Mouse (Mus musculus): ENCODE measurements around the gene Inpp4b.

Gene Inpp4b

GRCm38 (mm10) chr8:81342236-81342998 lies at the start of gene Inpp4b:
TSS of gene Inpp4b (plus strand) at chr8:81342556.
- peak; percentile 63 for DNase-seq

DNA sequence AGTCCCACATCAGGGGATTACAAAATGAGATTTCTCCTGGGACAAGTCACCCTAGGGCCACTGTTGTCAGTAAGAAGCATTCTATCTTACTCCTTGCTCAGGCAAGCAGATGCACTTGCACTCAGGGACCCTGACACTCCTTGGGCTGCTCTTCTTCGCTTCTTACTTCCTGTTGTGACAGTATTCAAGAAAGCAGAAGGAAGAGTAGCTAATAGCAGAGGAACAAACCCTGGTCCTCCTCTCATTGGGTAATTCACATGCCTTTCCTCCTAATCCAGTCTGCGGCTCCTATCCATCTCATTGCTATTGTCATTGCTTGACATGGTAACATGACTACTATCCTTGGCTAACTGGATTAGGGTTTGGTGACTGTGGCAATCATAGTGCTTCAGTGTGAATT lies 7.1 kb upstream of the Inpp4b start:
- DNase-seq, result no peak

- DNase-seq, result no peak
These were observed 1.2 kb upstream of the Inpp4b start for GRCm38 (mm10) chr8:81341191-81341590.

DNA sequence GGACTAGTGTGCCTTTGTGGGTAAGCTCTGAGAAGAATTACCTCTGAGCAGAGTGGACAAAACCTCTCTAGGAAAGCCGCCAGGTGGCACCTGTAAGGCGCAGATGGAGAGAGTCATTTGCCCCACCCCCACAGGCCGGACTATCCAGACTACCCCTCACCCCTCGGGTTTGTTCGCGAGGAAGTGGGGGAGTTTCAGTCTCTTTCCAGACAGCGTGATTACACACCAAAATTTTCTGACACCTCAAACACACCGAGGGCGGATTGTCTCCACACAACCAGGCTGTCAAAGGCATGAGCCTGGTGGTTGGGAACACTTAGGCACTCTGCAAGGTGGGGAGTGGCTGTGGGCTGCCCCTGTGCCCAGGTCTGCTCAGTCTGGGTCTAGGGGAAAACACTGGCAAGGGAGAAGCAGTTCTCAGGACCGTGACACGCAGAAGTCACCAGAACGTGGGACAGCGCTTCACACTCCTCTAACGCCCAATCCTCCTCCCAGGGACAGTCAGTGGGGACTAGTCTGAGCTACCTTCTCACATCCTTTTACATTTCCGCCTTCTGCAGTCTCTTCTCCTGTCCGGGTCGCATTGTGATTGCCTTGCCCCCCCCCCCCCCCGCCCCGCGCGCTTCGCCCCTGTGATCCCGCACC lies 643 bp upstream of the Inpp4b start:
- peak; percentile 76 for DNase-seq

- DNase-seq, result no peak
These were observed 595 bp downstream of the Inpp4b start for GRCm38 (mm10) chr8:81342999-81343302.

- no peak for DNase-seq
These were observed 2.9 kb downstream of the Inpp4b start for GRCm38 (mm10) chr8:81345170-81345697.

DNA sequence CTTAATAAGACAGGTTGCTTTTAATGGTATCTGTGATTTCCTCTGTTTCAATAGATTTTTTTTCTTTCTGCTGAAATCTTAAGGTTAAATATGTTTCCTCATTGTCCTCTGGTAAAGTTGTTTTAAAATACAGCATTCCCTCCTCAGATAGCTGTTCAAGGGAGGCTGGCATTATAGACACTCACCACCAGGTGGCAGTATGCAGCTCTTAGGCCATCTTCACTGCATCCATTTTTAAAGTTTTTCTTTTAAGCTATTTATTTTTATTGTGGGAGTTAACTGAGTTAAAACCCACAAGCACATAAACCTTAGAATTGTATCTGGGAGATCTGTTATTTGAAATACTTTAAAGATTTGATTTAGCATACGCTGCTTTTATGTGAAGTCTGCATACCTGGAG lies 7.1 kb downstream of the Inpp4b start:
- DNase-seq, result peak; percentile 26

DNA sequence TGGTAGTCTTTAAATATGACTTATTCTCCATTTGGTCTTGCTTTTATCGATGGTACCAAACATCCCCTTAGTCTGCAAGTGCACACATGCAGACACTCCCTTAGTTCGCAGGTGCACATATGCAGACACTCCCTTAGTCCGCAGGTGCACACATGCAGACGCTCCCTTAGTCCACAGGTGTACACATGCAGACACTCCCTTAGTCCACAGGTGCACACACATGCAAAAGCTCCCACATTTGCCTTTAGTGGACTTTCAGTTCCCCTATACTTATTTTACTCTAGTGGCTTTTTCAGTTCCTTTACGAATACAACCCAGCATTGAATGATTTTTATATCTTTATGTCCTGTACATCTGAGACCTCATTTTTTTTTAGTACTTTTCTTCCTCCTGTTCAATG lies 11.1 kb downstream of the Inpp4b start:
- DNase-seq, result no peak

DNA sequence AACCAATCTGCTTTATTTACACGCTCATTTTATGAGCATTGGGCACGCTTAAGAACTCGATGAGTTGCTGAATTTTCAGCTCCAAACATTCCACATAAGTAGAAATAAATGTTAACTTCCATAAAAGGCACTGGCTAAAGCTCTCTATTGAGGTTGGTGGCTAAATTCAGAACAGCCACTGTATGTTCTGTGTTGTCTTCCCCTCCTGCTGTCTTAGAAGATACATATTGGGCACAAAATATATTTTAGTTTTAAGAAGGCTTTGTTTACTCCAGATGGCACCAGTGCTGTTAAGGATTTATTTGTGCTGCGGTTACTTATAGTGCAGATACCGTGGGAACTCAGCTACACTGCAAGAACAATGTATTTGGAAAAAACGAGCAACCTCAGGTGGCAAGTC lies 15.8 kb downstream of the Inpp4b start:
- no peak for DNase-seq

DNA sequence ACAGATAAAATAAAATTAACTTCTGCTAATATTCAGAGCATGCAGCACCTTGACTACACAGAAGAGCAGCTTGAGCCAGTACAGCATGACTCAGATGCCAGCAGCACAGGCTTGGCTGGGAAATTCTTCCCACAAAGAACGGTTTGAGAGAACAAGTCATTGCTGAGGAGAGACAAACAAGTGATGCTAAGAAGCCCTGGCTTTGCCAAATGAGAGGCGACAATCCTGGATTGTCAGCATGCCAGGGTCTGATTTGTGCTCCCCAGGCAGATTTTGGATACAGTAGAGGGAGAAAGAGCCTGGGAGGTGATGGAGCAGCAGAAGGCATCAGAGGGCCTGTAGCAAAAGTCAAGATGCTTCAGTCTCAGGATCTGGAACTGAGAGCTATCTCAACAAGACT lies 18.2 kb downstream of the Inpp4b start:
- DNase-seq, result no peak

DNA sequence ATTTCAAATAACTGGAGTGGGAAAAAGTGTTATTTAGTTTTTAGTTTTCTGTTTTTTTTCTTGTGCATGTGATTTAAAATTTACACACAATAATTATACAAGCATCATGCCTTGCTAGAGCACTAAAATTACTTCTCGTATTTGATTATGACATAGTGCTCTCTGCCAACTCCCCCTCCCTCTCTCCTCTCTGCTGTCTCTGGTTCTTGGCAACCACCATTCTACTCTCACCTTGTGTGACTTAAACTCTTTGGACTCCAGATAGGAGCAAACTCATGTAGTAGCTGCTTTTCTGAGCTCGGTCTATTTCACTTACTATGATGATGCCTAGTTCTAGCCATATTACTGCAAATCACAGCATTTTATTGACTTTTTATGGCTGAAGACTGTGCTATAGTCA lies 18.8 kb downstream of the Inpp4b start:
- DNase-seq, result no peak

DNA sequence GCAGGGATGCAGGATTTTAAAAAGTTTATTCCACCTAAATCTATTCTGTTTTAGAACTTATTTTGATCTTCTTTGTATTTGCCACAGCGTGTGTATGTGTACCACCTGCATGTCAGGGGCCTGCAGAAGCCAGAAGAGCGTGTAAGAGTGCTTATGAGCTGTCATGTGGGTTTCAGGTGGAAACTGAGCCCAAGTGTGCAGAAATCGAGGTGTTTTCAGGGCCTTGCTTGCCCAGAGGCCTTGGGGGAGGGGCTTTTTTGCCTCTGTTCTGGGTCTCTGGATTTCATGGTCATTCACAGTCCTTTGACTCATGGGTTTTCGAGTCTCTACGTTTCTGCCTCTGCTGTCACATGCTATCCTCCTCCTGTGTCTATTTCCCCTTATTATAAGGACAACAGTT lies 28.3 kb downstream of the Inpp4b start:
- no peak for DNase-seq

DNA sequence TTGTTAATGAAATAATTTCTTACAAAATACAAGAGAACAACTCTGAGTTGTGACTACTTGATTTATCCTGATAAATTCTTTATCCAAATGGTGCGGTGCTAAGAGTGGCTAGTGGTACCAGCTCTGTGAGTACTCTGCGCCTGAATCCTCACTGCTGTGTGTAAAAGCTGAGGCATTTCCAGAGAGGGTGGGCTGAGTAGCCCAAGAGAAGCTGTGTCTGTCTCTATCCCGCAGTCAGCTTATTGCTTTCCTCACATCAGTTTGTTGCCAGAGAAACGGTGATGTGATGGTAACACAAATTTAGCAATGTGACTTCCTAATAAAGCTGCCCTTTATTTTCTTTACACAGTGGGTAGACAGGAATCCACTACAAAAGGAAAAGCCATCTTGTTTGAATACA lies 29.5 kb downstream of the Inpp4b start:
- no peak for DNase-seq

DNA sequence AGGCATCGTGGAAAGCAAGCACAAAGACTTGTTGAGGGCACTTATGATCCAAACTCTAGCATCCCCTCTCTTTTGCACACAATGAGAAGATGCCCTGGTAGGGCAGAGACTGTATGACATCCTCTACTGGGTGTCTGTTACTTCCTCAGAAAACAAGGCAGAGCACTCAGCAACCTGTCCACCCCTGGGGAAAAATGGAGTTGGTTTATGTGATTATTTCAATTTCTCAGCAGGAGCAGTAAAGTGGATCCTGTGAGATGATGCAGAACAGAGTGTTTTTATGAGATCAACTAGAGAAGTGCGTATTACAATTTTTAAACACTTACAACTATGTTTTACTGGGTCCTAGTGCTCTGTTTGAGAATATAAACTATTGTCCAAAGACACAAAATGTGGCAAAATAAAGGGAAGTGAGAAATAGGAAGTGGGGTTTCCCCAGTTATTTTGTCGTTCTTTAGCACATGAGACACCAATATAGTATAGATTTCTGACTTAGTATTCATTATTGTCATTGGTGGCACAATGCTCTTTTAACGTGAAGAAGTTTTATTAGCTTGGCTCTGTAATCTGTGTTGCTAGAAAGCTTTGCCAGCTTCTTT lies 32.6 kb downstream of the Inpp4b start:
- DNase-seq, result no peak

GRCm38 (mm10) chr8:81388953-81389352 lies 46.6 kb downstream of the Inpp4b start:
- no peak for DNase-seq

- no peak for DNase-seq
These were observed 56.7 kb downstream of the Inpp4b start for GRCm38 (mm10) chr8:81399071-81399470.

DNA sequence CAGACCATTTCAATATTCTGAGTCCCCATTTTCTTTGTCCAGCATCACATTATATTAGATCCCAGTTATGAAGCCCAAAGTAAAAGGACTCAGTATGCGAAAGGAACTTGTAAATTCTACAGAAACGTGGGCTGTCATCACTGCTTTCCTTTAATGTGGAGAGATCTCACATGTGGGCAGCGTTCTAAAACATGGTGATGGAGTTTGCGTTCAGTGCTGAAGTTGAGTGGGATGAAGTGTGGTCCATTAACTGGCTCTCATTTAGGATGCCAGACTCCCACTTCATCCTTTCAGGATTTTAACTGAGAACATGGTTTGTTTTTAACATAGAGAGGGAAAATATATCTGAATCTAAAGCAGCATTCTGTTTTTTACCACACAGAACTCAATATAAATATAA lies 57.1 kb downstream of the Inpp4b start:
- DNase-seq, result no peak

DNA sequence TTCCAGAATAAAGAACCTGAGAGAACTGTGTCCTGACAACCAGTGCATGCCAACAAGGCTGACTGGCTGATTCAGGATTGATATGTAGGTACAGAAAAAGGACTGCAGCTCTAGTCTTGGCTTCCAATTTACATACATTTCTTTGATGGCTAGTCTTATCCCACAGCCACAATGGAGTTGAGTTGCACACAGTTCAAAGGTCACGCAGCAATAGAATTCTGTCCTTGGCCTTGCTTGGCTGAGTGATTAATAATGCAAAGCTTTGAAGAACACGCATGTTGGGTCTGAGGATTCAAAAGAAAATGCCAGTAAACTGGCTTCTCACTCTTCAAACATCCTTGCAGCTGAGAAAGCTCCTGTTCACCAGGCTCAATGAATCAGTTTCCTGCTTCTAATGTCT lies 70.4 kb downstream of the Inpp4b start:
- peak; percentile 1 for DNase-seq

GRCm38 (mm10) chr8:81443957-81444356 lies 101.6 kb downstream of the Inpp4b start:
- no peak for DNase-seq

DNA sequence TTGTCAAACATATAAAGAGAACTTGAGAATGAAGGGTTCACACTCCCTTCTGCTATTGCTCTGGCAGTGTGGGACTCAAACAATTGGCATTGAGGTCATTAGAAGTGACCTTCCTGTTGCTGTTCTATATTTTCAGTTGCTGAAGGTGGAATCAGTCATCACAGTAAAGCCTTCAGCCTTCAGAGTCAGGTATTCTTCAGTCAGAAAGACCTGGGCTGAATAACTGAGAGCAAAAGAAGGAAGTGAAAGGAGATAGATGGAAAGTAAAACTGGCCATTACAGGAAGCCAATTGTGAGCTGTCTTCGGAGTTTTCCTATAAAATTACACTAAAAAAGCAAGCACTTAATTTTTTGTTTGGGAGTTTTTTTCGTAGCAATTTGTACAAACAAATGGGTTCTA lies 107.4 kb downstream of the Inpp4b start:
- no peak for DNase-seq

- peak; percentile 8 for DNase-seq
These were observed 109.7 kb downstream of the Inpp4b start for GRCm38 (mm10) chr8:81452082-81452481.

- no peak for DNase-seq
These were observed 112.5 kb downstream of the Inpp4b start for GRCm38 (mm10) chr8:81454830-81455229.

DNA sequence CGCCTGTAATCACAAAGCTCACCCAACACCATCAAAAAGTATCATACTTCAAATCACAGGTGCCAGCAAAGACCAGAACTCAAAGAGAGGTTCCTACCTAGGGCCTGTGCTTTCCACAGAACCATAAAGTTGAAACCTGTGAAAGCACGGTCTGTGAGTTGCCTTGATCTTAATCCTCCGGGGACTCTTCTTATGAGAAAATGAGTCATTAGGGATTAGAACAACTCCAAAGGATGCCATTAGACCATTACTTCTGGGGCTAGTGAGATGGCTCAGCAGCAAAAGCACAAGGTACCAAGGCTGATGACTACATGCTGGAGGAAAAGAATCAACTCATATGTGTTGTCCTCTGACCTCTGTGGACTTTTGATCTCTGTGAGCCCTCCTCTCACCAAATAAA lies 121.4 kb downstream of the Inpp4b start:
- no peak for DNase-seq

- DNase-seq, result no peak
These were observed 124.4 kb downstream of the Inpp4b start for GRCm38 (mm10) chr8:81466776-81467175.

Measured in kidney, postnatal 14 days (tissue).